Mouse (Mus musculus) limb, embryonic 11.5 days (tissue): ENCODE data around the gene Mfsd12. TPM values are rescaled to one million over a fixed set of nuclear protein-coding genes. Genes with fewer than 3 reads are reported as not detected.

Experiments used
- ATAC-seq: fragments of 200-750 bp; cut with Nextera tagmentation; 2 replicates; pipeline ENCODE4 v1.8.0; 2017; ENCODE audit warnings: low read depth; ENCODE audit not compliant: insufficient number of reproducible peaks, low FRiP score, low TSS enrichment
- DNase-seq: peaks from one replicate; pipeline ENCODE4 v3.0.0-alpha.2; 2015; ENCODE audit warnings: low spot score
- H3K27ac ChIP-seq: fragments of 300-500 bp; sonication (generic); replicated peaks from 2 replicates; pipeline ENCODE4 v1.5.1; 2014; ENCODE audit warnings: low read depth, mild to moderate bottlenecking, low read length
- H3K27me3 ChIP-seq: fragments of 300-500 bp; sonication (generic); 2 replicates; pipeline ENCODE4 v1.6.1; 2014; ENCODE audit warnings: mild to moderate bottlenecking, low read length, mixed read lengths; ENCODE audit not compliant: control insufficient read depth, insufficient read depth
- H3K36me3 ChIP-seq: fragments of 300-500 bp; sonication (generic); 2 replicates; pipeline ENCODE4 v1.6.1; 2014; ENCODE audit warnings: mild to moderate bottlenecking, low read length, moderate library complexity, mixed read lengths; ENCODE audit not compliant: control insufficient read depth, insufficient read depth
- H3K4me1 ChIP-seq: fragments of 300-500 bp; sonication (generic); 2 replicates; pipeline ENCODE4 v1.6.1; 2014; ENCODE audit warnings: low read length, mixed read lengths; ENCODE audit not compliant: control insufficient read depth, insufficient read depth
- H3K4me2 ChIP-seq: fragments of 300-500 bp; sonication (generic); 2 replicates; pipeline ENCODE4 v1.6.1; 2014; ENCODE audit warnings: low read depth, mild to moderate bottlenecking, moderate library complexity; ENCODE audit not compliant: severe bottlenecking
- H3K4me3 ChIP-seq: fragments of 300-500 bp; sonication (generic); 2 replicates; pipeline ENCODE4 v1.5.1; 2014; ENCODE audit warnings: low read depth, low read length
- H3K9ac ChIP-seq: fragments of 300-500 bp; sonication (generic); 2 replicates; pipeline ENCODE4 v1.6.1; 2014; ENCODE audit warnings: mild to moderate bottlenecking, low read length
- H3K9me3 ChIP-seq: fragments of 300-500 bp; sonication (generic); 2 replicates; pipeline ENCODE4 v1.6.1; 2016; ENCODE audit warnings: low read length; ENCODE audit not compliant: control insufficient read depth
- WGBS: fragments of 180-500 bp; shearing (Covaris S2); extraction: QIAGEN DNeasy Blood & Tissue Kit; methylation state at CpG from one replicate; pipeline ENCODE4 v1.1.7; 2014; 5-methylcytosine and 5-hydroxymethylcytosine counted together
- polyA plus RNA-seq: library from polyadenylated mRNA; unstranded; fragments of >200 nt; fragmentation: Nextera tagmentation; extraction: Ambion mirVana; gene quantifications from 2 replicates; pipeline ENCODE4 v1.2.1, GENCODE M21; 2014

Gene Mfsd12
- polyA plus RNA-seq, 1 experiment from 2014 or later: 4.7 TPM

DNA sequence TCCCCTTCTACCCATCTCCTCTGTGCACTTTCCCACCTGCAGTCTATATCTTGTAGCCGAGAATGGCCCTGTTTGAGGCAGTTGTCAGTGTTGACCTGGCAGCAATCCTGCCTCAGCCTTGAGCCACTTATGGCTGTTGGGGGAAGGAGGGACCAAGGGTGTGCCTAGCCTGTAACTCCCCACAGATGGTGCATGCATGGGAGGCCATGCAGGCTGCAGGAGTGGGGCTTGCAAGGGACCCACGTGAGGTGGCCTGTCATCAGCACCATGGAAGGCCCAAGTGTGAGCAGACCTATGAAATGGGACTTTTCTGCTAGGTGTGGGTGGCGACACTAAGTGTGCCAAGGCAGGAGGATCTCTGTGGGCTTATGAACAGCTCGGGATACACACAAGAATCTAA is 7.8 kb downstream of the Mfsd12 start:
- peaks cover 27% of the 10 kb centered on the region for H3K27me3 ChIP-seq
- WGBS: 35% methylated on average over 4 of the region's 4 CpGs
- DNase-seq (peak; percentile 50), ATAC-seq (peak; percentile 19; the same call in 1 of the 2 replicates)
- no peaks in the 10 kb centered on the region for H3K9me3 ChIP-seq
- peak overlapping the region; percentile 54; the same call in 1 of the 2 replicates for H3K4me2 ChIP-seq
- H3K4me3 ChIP-seq: peak overlapping the region; percentile 28; the same call in 1 of the 2 replicates
- no peak overlapping the region for H3K9ac ChIP-seq
- peaks cover 17% of the 10 kb centered on the region for H3K4me1 ChIP-seq
- peaks cover 28% of the 10 kb centered on the region for H3K36me3 ChIP-seq
- H3K27ac ChIP-seq: no peak overlapping the region

DNA sequence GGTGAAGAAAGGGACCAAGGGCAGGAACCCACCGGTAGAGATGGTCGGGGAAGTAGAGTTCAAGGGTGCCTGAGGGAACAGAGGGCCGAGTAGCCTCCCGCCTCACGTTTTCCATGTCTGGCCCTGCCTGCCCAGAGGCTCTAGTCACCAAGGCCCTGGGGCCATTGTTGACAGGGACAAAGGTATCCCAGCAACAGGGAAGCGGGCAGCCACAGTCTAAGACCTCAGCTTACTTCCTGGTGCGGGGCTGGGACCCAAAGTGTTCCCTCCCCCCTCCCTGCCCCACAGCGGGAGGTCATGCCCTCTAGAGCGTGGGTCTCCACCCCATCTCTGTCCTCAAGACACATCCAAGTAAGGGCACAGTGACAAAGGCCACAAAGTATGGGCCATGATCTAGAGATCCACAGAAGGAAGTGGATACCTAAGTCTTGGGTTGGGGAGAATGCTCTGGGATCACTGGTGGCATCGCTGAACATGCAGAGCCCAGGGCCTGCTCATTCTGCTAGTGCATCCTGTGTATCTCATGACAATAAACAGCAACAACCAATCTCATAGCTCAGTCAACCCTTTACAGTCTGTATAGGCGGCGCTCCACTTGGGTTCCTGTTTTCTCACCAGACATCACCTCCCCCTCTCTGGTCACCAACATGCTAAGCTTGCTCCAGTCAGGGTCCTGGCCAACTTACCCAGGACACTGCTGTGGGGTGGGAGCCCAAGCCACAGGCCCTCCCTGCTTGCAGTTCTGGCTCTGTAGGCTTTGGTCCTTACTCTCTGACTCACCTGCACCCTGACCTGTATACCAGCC is 8.6 kb downstream of the Mfsd12 start, which contains the start of gene 4930404N11Rik:
4930404N11Rik (minus strand) TSS at position 145 of the 805 bp plus-strand sequence.
- Histone ChIP-seq H3K9ac (0 out of 2 replicates have a peak within 1 kb of the TSS, but pooled peaks have one; percentile 4), H3K9me3 (no peaks in the 10 kb centered on the region), H3K4me1 (peaks cover 17% of the 10 kb centered on the region), H3K27me3 (peaks cover 27% of the 10 kb centered on the region), H3K27ac (no peak within 1 kb of the TSS), H3K36me3 (peaks cover 34% of the 10 kb centered on the region), H3K4me3 (peak within 1 kb of the TSS; percentile 28), H3K4me2 (peak within 1 kb of the TSS; percentile 54; the same call in 1 of the 2 replicates)
- no peak for DNase-seq
- no peak; the same call in 1 of the 2 replicates for ATAC-seq
- 30% methylated on average over 12 of the region's 12 CpGs for WGBS

DNA sequence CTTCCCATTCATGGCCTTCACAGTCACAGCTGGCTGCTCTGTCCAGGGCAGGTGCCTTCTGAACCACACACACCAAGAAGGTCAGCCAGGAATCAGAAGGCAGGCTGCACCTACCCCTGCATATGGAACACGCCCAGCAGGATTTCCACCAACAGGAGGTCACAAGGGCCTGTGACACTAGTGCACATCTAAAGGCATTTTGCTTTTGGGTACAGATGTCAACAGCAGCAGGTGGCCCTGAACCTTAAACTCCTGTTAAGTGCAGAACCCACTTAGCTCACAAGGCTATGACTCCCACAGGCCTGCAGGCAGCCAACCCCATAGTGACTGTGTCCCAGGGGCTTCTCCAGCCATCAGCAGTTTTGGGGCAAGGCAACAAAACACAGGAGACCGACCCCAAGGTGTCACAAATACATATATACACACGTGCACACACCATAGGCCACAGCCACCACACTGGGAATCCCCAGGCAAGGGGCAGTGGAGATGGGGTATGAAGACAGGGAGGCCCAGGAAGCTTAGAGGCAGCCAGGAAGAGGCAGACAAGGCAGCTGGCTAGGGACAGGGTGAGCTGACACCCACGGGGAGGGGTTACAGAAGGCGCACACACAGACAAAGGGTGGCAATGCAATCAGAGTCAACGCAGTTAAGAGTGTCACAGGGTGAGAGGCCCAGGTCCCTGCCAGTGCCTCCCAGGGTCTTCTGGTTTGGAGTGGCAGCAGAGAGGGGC is 9.4 kb downstream of the Mfsd12 start:
- H3K27me3 ChIP-seq: peaks cover 27% of the 10 kb centered on the region
- H3K4me3 ChIP-seq: no peak overlapping the region
- H3K9me3 ChIP-seq: no peaks in the 10 kb centered on the region
- DNase-seq (no peak), ATAC-seq (no peak)
- peaks cover 37% of the 10 kb centered on the region for H3K36me3 ChIP-seq
- no peak overlapping the region for H3K4me2 ChIP-seq
- H3K4me1 ChIP-seq: peaks cover 17% of the 10 kb centered on the region
- no peak overlapping the region for H3K9ac ChIP-seq
- no peak overlapping the region for H3K27ac ChIP-seq
- WGBS: 82% methylated on average over 6 of the region's 6 CpGs

DNA sequence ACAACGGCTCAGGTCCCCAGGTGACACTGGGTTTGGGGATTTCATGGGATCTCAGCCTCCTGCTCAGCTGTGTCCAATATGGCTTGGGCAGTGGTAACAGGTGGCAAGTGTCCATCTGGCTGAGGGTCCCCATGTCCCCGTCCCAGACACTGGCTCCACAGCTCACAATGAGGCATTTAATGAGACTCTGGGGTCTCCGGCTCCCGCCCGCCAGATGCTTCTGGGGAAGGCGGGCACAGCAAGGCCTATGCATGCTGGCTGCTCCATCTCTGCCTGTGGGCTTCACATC is 9.9 kb downstream of the Mfsd12 start:
- Histone ChIP-seq H3K4me3 (no peak overlapping the region), H3K27ac (no peak overlapping the region), H3K9me3 (no peaks in the 10 kb centered on the region), H3K36me3 (peaks cover 37% of the 10 kb centered on the region), H3K9ac (no peak overlapping the region), H3K4me1 (peaks cover 17% of the 10 kb centered on the region), H3K4me2 (no peak overlapping the region), H3K27me3 (peaks cover 27% of the 10 kb centered on the region)
- 88% methylated on average over 6 of the region's 6 CpGs for WGBS
- no peak for DNase-seq
- no peak for ATAC-seq

DNA sequence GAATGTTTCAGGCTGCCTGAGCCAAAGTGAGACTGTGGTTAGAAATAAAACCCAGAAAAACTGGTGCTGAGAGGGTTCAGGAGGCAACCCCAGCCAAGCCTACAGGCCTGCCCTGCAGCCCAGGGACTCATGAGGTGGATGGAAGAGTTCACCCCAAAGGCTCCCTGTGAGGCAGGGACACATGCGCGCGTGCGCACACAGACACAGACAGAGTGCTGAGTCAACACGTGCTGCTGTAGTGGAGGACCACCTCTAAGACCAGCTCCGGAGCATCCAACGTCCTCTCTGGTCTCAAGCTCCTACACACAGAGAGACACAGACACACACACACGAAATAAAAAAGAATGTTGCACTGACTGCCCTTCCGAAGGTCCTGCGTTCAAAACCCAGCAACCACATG is 18.0 kb downstream of the Mfsd12 start:
- Histone ChIP-seq H3K4me2 (0 out of 2 replicates have a peak overlapping the region, but pooled peaks have one; percentile 2), H3K36me3 (peaks cover 13% of the 10 kb centered on the region; the same call in 1 of the 2 replicates), H3K9me3 (no peaks in the 10 kb centered on the region), H3K9ac (no peak overlapping the region), H3K27me3 (no peaks in the 10 kb centered on the region), H3K27ac (no peak overlapping the region), H3K4me1 (peaks cover 13% of the 10 kb centered on the region), H3K4me3 (no peak overlapping the region)
- ATAC-seq (no peak), DNase-seq (no peak)
- 95% methylated on average over 10 of the region's 10 CpGs for WGBS

DNA sequence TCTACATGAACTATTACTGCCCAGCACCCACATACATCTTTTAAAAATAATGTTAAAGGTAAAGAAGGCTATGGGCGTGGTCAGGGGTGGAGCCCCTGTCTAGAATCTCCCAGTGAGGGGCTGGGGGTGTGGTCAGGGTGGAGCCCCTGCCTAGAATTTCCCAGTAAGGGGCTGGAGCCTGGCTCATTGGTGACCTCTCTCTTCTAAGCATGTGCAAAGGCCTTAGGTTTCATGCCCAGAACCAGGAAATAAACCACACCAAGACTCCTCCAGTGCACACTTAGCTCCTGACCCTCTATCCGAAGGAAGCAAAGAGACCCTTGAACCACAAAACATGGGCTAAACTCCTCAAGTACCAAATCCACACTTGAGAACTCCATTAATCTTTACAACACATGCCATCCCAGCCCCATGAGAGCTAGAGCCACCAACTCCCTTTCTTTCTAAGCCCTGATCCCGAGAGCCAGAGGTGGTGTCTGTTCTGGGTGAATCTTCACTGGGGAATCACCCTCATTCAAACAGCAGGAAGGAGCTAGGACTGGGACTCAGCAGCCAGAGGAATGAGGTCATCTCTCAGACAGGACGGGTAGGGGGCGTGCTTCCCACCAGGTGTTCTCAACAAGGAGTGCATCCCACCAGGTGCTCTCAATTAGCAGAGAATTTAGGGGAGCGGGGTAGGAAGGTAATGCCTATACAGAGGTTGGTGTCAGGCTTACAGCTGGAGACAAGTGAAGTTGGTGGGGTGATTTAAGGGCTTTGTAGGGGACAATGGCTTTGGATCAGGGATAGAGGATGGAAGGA is 19.5 kb downstream of the Mfsd12 start:
- peak overlapping the region; percentile 82 for H3K4me2 ChIP-seq
- peaks cover 13% of the 10 kb centered on the region for H3K4me1 ChIP-seq
- no peaks in the 10 kb centered on the region for H3K9me3 ChIP-seq
- ATAC-seq (no peak), DNase-seq (no peak)
- peak overlapping the region; percentile 65 for H3K4me3 ChIP-seq
- 36% methylated on average over 6 of the region's 6 CpGs for WGBS
- H3K9ac ChIP-seq: peak overlapping the region; percentile 75
- H3K36me3 ChIP-seq: 0 out of 2 replicates have a peak, but pooled peaks cover 5% of the 10 kb centered on the region
- H3K27me3 ChIP-seq: no peaks in the 10 kb centered on the region
- H3K27ac ChIP-seq: 0 out of 2 replicates have a peak overlapping the region, but pooled peaks have one; percentile 30

DNA sequence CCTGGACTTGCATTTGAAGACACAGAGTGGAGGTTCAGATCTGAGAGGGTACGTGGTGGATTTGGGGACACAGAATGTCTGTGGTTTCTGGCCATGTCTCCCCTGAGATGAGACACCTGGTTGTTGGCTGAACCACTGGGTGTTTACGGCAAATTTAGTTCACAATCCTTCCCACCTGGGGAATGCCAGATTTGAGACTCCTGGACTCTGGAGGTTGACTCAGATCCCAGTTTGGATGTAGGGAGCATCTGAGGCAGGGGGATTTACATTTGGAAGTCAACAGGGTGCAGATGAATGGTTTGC is 20.0 kb downstream of the Mfsd12 start:
- DNase-seq (no peak), ATAC-seq (no peak)
- H3K36me3 ChIP-seq: 0 out of 2 replicates have a peak, but pooled peaks cover 5% of the 10 kb centered on the region
- H3K27me3 ChIP-seq: no peaks in the 10 kb centered on the region
- H3K4me3 ChIP-seq: peak overlapping the region; percentile 65
- H3K9ac ChIP-seq: peak overlapping the region; percentile 75
- peak overlapping the region; percentile 30; the same call in 1 of the 2 replicates for H3K27ac ChIP-seq
- H3K4me2 ChIP-seq: peak overlapping the region; percentile 82
- peaks cover 13% of the 10 kb centered on the region for H3K4me1 ChIP-seq
- no peaks in the 10 kb centered on the region for H3K9me3 ChIP-seq
- WGBS: 80% methylated on average over 2 of the region's 2 CpGs
